Mouse (Mus musculus) hindbrain, postnatal 0 days (tissue): Measurements from ENCODE around the gene Cdhr3. TPM values are rescaled to one million over a fixed set of nuclear protein-coding genes. Genes with fewer than 3 reads are reported as not detected.
A peak's percentile ranks its signal among the peaks of the same experiment; 100 is the strongest.
"Not testable (repeated sequence)": the region's sequence is repeated elsewhere in the genome, so short reads cannot be mapped to it uniquely, and the experiment has no call there.

Experiments used
- ATAC-seq: fragments of 200-750 bp; cut with Nextera tagmentation; 2 replicates; pipeline ENCODE4 v1.8.0; 2017; ENCODE audit warnings: mild to moderate bottlenecking, moderate TSS enrichment, moderate library complexity
- DNase-seq: peaks from one replicate; pipeline ENCODE4 v3.0.0-alpha.2; 2015; ENCODE audit warnings: low spot score
- H3K27ac ChIP-seq: fragments of 300-500 bp; sonication (generic); 2 replicates; pipeline ENCODE4 v1.5.1; 2014; ENCODE audit warnings: mild to moderate bottlenecking
- H3K27me3 ChIP-seq: fragments of 300-500 bp; sonication (generic); 2 replicates; pipeline ENCODE4 v1.6.1; 2014; ENCODE audit warnings: low read length, mixed read lengths; ENCODE audit not compliant: insufficient read depth
- H3K36me3 ChIP-seq: fragments of 300-500 bp; sonication (generic); 2 replicates; pipeline ENCODE4 v1.6.1; 2014; ENCODE audit warnings: low read length, mixed read lengths; ENCODE audit not compliant: insufficient read depth
- H3K4me1 ChIP-seq: fragments of 300-500 bp; sonication (generic); 2 replicates; pipeline ENCODE4 v1.6.1; 2014; ENCODE audit warnings: antibody characterized with exemption, low read length, mixed read lengths; ENCODE audit not compliant: insufficient read depth
- H3K4me2 ChIP-seq: fragments of 300-500 bp; sonication (generic); 2 replicates; pipeline ENCODE4 v1.6.1; 2014; ENCODE audit warnings: low read depth, mild to moderate bottlenecking, low read length, moderate library complexity, mixed read lengths
- H3K4me3 ChIP-seq: fragments of 300-500 bp; sonication (generic); 2 replicates; pipeline ENCODE4 v1.5.1; 2014; ENCODE audit warnings: low read length
- H3K9ac ChIP-seq: fragments of 300-500 bp; sonication (generic); replicated peaks from 2 replicates; pipeline ENCODE4 v1.6.1; 2014; ENCODE audit warnings: mild to moderate bottlenecking, low read length, moderate library complexity, mixed read lengths
- H3K9me3 ChIP-seq: fragments of 300-500 bp; sonication (generic); 2 replicates; pipeline ENCODE4 v1.6.1; 2016; ENCODE audit warnings: low read length, mixed read lengths
- CTCF ChIP-seq: IDR thresholded peaks from 2 replicates; pipeline ENCODE4 v1.5.1; 2016; ENCODE audit warnings: antibody characterized with exemption, control low read depth, low read depth
- WGBS: fragments of 180-500 bp; shearing (Covaris S2); extraction: QIAGEN DNeasy Blood & Tissue Kit; methylation state at CpG from one replicate; pipeline ENCODE4 v1.1.7; 2014; 5-methylcytosine and 5-hydroxymethylcytosine counted together
- polyA plus RNA-seq: library from polyadenylated mRNA; unstranded; fragments of >200 nt; fragmentation: Nextera tagmentation; extraction: Ambion mirVana; gene quantifications from 2 replicates; pipeline ENCODE4 v1.2.1, GENCODE M21; 2015
- total RNA-seq: library from RNA; depleted of rRNA; stranded (reverse); fragments of >200 nt; gene quantifications from 2 replicates; pipeline ENCODE4 v1.2.3, GENCODE M21; 2014

Gene Cdhr3
- total and polyA plus RNA-seq, 2 experiments from 2014 or later = 0.53 to 0.89 TPM

DNA sequence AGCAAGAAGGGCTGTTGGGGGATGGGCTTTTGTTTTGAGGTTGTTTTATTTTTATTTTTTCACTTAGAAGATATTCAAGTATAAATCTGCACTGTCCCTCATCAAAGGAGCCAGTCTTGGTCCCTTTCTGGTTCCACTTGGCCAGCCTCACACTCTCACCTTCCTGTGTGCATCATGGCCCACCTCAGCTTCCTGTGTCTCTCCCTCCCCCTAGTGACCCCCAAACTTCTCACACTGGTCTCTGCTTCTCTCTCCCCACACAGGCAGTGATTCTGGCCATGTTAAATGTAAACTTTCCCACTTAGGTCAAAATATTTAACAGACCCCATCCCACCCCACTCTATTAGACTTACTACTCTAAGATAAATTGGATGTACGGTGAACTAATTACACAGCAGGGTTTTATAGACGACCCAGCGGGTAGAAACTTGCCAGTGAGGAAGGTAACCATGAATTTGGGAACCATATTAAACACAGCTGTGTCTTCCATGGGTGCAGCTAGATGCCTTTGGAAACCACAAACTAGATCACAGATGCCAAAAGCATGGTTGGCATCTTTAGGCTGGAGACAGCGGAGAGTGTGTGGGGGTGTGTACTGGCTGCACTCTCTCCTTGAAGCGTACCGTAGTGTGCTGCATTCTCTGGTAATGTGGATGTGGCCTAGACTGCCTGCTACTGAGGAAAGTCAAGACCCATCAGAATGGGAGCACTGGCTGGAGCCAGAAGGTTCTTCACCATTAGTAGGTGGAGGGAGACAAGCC, 83.3 kb downstream of the Cdhr3 start:
- WGBS = 87% methylated on average over 6 of the region's 6 CpGs
- no peak overlapping the region for H3K27ac ChIP-seq
- no peak for TF ChIP-seq CTCF

DNA sequence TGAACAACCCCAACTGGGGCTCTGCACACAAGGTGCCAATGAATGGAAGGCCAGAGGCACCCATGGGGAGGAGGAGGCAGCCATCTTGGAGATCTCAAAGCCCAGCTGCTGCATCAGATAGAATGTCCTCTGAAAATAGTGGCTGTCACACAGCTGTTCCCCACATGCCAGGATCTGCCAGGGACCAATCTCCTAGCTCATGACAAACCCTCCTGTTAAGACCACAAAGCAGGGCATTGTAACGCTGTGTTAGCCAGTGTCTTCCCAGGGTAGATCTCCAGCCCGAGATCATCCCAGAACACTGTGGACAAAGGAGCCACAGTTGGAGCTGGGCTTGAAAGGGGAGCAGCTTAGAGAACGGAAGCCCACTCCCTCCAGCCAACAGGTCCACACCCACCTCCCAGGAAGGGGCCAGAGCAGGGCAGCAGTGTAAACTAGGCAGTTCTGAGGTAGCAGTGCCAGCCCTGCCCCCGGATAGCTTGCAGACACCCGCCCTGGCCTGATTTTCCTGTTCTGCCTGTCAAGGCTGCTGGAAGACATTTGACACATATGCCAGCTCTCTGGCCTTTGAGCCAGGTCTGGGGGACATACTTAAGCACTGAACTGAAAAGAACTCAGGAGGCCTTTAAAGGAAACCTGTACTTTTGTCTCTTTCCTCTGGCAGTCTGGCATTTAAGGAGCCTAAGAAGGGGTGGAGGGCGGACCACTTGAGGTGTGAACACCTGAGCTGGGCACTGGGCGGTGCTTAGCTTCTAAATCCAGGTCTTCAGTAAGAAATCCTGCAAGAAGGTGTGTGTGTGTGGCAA, 84.2 kb downstream of the Cdhr3 start:
- WGBS = 48% methylated on average over 7 of the region's 7 CpGs
- DNase-seq (no peak), ATAC-seq (peak; percentile 72)

More for the DNA sequence above, 83.3 kb downstream of the Cdhr3 start:
- no peaks in the 10 kb centered on the region for H3K4me1 ChIP-seq
- H3K9ac ChIP-seq = no peak overlapping the region
- no peaks in the 10 kb centered on the region for H3K27me3 ChIP-seq
- no peaks in the 10 kb centered on the region for H3K9me3 ChIP-seq
- no peak overlapping the region for H3K4me3 ChIP-seq
- no peak; the same call in 1 of the 2 replicates for ATAC-seq
- DNase-seq = no peak
- no peaks in the 10 kb centered on the region for H3K36me3 ChIP-seq
- H3K4me2 ChIP-seq = no peak overlapping the region

DNA sequence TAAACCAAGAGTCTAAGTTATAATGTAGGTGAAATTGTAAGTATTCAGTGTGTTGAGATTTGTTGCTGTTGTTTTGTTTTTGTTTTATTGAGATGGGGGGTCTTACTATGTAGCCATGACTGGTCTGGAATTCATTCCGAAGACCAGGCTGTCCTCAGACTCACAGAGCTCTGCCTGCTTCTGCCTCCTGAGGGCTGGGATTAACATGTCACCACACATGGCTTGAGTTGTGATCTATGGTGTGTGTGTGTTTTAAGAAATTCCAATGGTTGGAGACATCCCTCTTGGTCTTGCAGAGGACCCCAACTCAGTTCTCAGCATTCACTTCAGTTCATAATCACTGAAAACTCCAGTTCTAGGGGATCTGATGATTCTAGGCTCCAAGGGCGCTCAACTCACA, 85.5 kb downstream of the Cdhr3 start:
- Histone ChIP-seq H3K4me1 (no peaks in the 10 kb centered on the region), H3K27ac (no peak overlapping the region), H3K4me2 (no peak overlapping the region), H3K9me3 (no peaks in the 10 kb centered on the region), H3K36me3 (no peaks in the 10 kb centered on the region), H3K9ac (no peak overlapping the region), H3K4me3 (no peak overlapping the region), H3K27me3 (no peaks in the 10 kb centered on the region)
- TF ChIP-seq CTCF = no peak
- DNase-seq (no peak), ATAC-seq (no peak)
- 91% methylated on average over 2 of the region's 2 CpGs for WGBS

More for the DNA sequence above, 84.2 kb downstream of the Cdhr3 start:
- no peaks in the 10 kb centered on the region for H3K4me1 ChIP-seq
- H3K9me3 ChIP-seq = no peaks in the 10 kb centered on the region
- no peak overlapping the region for H3K4me3 ChIP-seq
- H3K36me3 ChIP-seq = no peaks in the 10 kb centered on the region
- TF ChIP-seq CTCF = no peak
- no peak overlapping the region for H3K4me2 ChIP-seq
- no peaks in the 10 kb centered on the region for H3K27me3 ChIP-seq
- H3K9ac ChIP-seq = no peak overlapping the region
- no peak overlapping the region for H3K27ac ChIP-seq

DNA sequence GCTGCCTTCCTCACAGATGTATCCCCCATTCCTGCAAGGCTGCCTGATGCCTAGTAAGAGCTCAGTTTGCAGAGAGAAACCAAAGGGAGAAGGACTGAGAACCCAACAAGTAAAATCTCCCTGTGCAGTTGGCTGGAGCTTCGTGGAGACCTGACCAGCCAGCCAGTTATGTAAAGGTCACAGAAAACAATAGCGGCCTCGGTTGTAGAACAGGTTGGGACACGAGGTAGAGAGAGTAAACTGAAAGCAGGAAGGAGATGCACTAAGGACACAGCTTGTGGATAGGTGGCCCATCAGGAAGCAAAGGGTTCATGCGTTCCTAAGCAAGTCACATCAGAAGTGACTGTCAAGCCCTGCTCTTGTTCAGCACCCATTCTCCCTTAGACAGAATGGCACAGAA, 86.8 kb downstream of the Cdhr3 start:
- TF ChIP-seq CTCF = no peak
- DNase-seq (no peak), ATAC-seq (no peak)
- Histone ChIP-seq H3K4me1 (no peaks in the 10 kb centered on the region), H3K9ac (no peak overlapping the region), H3K4me2 (no peak overlapping the region), H3K27me3 (no peaks in the 10 kb centered on the region), H3K27ac (no peak overlapping the region), H3K4me3 (no peak overlapping the region), H3K9me3 (no peaks in the 10 kb centered on the region), H3K36me3 (no peaks in the 10 kb centered on the region)
- WGBS = 83% methylated on average over 5 of the region's 5 CpGs

DNA sequence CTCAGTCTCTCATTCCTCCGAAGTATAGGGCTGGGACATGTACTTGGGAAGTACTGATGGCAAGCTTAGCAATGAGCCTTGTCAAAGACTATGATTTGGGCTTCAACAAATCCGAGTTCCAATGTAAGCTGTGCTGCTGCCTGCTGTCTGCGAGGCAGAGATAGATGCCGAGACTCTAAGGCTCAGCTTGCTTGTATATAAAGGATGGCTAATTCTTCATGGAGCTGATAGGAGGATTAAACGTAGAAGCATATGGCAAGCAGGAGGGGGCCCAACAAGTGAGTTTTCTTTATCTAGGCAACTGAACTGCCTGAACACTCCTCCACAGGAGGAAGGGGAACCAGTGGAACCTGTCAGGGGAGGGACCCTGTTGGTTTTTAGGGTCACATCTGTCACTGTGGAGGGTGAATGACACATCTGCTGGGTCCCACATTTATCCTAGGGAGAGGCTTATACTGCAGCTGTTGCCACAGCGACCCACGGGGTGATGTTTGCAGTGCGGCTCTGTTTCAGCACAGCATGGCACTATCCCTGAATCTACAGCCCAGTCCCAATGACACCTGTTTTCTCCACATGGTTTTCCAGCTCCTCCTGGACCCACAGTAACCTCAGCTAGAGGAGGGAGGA, 89.2 kb downstream of the Cdhr3 start:
- no peaks in the 10 kb centered on the region for H3K4me1 ChIP-seq
- no peaks in the 10 kb centered on the region for H3K27me3 ChIP-seq
- no peak overlapping the region for H3K27ac ChIP-seq
- no peaks in the 10 kb centered on the region for H3K9me3 ChIP-seq
- WGBS = 50% methylated on average over 8 of the region's 8 CpGs
- H3K4me3 ChIP-seq = no peak overlapping the region
- DNase-seq (no peak), ATAC-seq (0 out of 2 replicates have a peak, but pooled peaks have one; percentile 19)
- TF ChIP-seq CTCF = no peak
- no peaks in the 10 kb centered on the region for H3K36me3 ChIP-seq
- H3K4me2 ChIP-seq = no peak overlapping the region
- H3K9ac ChIP-seq = no peak overlapping the region

DNA sequence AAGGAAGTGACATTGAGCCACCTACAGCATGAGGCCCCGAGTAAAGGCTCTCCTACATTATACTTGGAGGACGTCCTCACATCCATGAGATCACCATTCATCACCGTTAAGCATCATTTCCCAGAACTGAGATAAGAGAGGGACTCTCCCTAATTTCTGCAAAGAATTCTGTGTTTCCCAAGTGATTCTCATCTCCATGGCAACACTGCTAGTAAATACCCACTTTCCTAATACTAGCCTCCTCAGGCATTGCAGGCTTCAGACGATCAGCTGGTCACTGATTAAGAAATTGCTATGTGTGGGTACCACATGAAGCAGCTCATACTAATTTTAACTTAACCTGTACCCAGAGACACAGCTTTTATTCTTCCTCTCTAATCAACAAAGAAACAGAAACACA, 92.3 kb downstream of the Cdhr3 start:
- no peaks in the 10 kb centered on the region for H3K9me3 ChIP-seq
- H3K4me1 ChIP-seq = no peaks in the 10 kb centered on the region
- no peaks in the 10 kb centered on the region for H3K36me3 ChIP-seq
- no peak for TF ChIP-seq CTCF
- H3K27me3 ChIP-seq = no peaks in the 10 kb centered on the region
- no peak overlapping the region for H3K27ac ChIP-seq
- peak; percentile 28; the same call in 1 of the 2 replicates for ATAC-seq
- WGBS = 57% methylated on average over 4 of the region's 4 CpGs
- no peak overlapping the region for H3K4me3 ChIP-seq
- H3K9ac ChIP-seq = no peak overlapping the region
- no peak overlapping the region for H3K4me2 ChIP-seq
- no peak for DNase-seq

DNA sequence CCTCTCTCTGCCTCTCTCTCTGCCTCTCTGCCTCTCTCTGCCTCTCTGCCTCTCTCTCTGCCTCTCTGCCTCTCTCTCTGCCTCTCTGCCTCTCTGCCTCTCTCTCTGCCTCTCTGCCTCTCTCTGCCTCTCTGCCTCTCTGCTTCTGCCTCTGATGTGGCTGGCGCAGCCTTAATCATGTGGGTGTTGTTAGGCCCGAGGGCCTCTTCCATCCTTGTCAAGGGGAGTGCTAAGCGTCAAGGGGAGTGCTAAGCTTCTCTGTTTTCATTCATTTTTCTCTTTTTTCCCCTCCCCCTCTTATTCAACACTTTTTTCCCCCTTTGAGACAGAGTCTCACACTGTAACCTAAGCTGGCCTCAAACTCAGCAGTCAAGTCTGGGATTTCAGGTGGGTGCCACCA, 92.9 kb downstream of the Cdhr3 start:
- 52% methylated on average over 3 of the region's 3 CpGs for WGBS
- H3K36me3 ChIP-seq, H3K4me3 ChIP-seq, DNase-seq, H3K9ac ChIP-seq, H3K27me3 ChIP-seq, H3K9me3 ChIP-seq, H3K27ac ChIP-seq, H3K4me2 ChIP-seq, ATAC-seq, H3K4me1 ChIP-seq: not testable (repeated sequence)
